ENCODE assay signal across 9 mouse cellular contexts in genomic region chr6:146795924-146796545, GRCm38 (mm10). TPM values are rescaled to one million over a fixed set of nuclear protein-coding genes. Genes with fewer than 3 reads are reported as not detected.
DNase-seq lines count a peak whose midpoint lies in the region; ATAC-seq and TF ChIP-seq lines count a peak whose summit lies in the region.
"Had no signal": no experiment of that assay in that cellular context is flagged by ENCODE, and none has a peak within 500 bp of the region (broad histone marks: within the 10 kb centered on the region; RNA-seq: fewer than 3 reads in every experiment).

Gene Arntl2, plus strand, starts transcription at chr6:146796055.

- H3K4me1 ChIP-seq in embryonic facial prominence, embryonic 14.5 days (ENCODE audit: control insufficient read depth, insufficient read depth, low read length): no peaks in the 10 kb centered on the region
- no peaks in the 10 kb centered on the region for H3K4me1 ChIP-seq in kidney, adult 2 months (ENCODE audit: control insufficient read depth, insufficient read depth, low read length)
- H3K4me1 ChIP-seq in limb, embryonic 11.5 days (ENCODE audit: control insufficient read depth, insufficient read depth, low read length): no peaks in the 10 kb centered on the region
- peaks cover 11% of the 10 kb centered on the region for H3K4me1 ChIP-seq in midbrain, embryonic 12.5 days

- H3K4me2 ChIP-seq in embryonic facial prominence, embryonic 14.5 days (ENCODE audit: low read depth, low read length): peak within 1 kb of the TSS; percentile 72
- peak within 1 kb of the TSS; percentile 67 for H3K4me2 ChIP-seq in limb, embryonic 11.5 days (ENCODE audit: low read depth, severe bottlenecking)
- peak within 1 kb of the TSS; percentile 69 for H3K4me2 ChIP-seq in midbrain, embryonic 12.5 days (replicated peaks)

- no peaks in the 10 kb centered on the region; the same call in 1 of the 2 replicates for H3K27me3 ChIP-seq in embryonic facial prominence, embryonic 14.5 days (replicated peaks; ENCODE audit: control insufficient read depth, insufficient read depth, low read length)
- H3K27me3 ChIP-seq in kidney, adult 2 months (replicated peaks; ENCODE audit: control insufficient read depth, insufficient read depth, low read length): no peaks in the 10 kb centered on the region
- H3K27me3 ChIP-seq in limb, embryonic 11.5 days (ENCODE audit: control insufficient read depth, insufficient read depth, low read length): no peaks in the 10 kb centered on the region; the same call in 1 of the 2 replicates
- peaks cover 40% of the 10 kb centered on the region for H3K27me3 ChIP-seq in midbrain, embryonic 12.5 days
- H3K27me3 ChIP-seq: CH12.LX had no signal

- no peak within 1 kb of the TSS for H3K27ac ChIP-seq in embryonic facial prominence, embryonic 14.5 days (replicated peaks; ENCODE audit: low read depth, low read length)
- H3K27ac ChIP-seq in kidney, adult 2 months (ENCODE audit: insufficient read depth, low read depth, low read length): no peak within 1 kb of the TSS
- H3K27ac ChIP-seq in limb, embryonic 11.5 days (replicated peaks; ENCODE audit: low read depth, low read length): no peak within 1 kb of the TSS
- no peak within 1 kb of the TSS for H3K27ac ChIP-seq in midbrain, embryonic 12.5 days (replicated peaks)

- peak within 1 kb of the TSS; percentile 66 for H3K9ac ChIP-seq in embryonic facial prominence, embryonic 14.5 days (ENCODE audit: low read depth, low read length)
- peak within 1 kb of the TSS; percentile 61 for H3K9ac ChIP-seq in limb, embryonic 11.5 days (ENCODE audit: low read length)
- peak within 1 kb of the TSS; percentile 39 for H3K9ac ChIP-seq in midbrain, embryonic 12.5 days (replicated peaks)

- peak; percentile 53 for DNase-seq in layer of hippocampus, adult 11-12 months (ENCODE audit: low spot score)
- DNase-seq in layer of hippocampus, adult 9-10 months (ENCODE audit: low spot score): no peak
- peak; percentile 93 for DNase-seq in embryonic facial prominence, embryonic 14.5 days (ENCODE audit: low spot score)
- peak; percentile 78 for DNase-seq in heart, adult 8-10 months (ENCODE audit: low spot score)
- DNase-seq in kidney, adult 2 months: peak; percentile 75
- peak; percentile 83 for DNase-seq in limb, embryonic 11.5 days (ENCODE audit: low spot score)
- DNase-seq in spleen, postnatal 36 days (ENCODE audit: low spot score in 2 of 2): peak; percentile 16 to 22

- no peak for TF ChIP-seq CTCF in kidney, adult 2 months (conservative IDR thresholded peaks at IDR 0.05; ENCODE audit: insufficient read depth, insufficient read length, low read depth, low read length)

- TF ChIP-seq POLR2A in kidney, adult 2 months (IDR thresholded peaks at IDR 0.05; ENCODE audit: low read depth, low read length): no peak

- no peaks in the 10 kb centered on the region for H3K36me3 ChIP-seq in embryonic facial prominence, embryonic 14.5 days (ENCODE audit: control insufficient read depth, insufficient read depth, low read length)
- H3K36me3 ChIP-seq in kidney, adult 2 months (ENCODE audit: control insufficient read depth, insufficient read depth, low read length): no peaks in the 10 kb centered on the region
- H3K36me3 ChIP-seq in limb, embryonic 11.5 days (ENCODE audit: control insufficient read depth, insufficient read depth, low read length): no peaks in the 10 kb centered on the region
- no peaks in the 10 kb centered on the region for H3K36me3 ChIP-seq in midbrain, embryonic 12.5 days

- peak within 1 kb of the TSS; percentile 50 for H3K4me3 ChIP-seq in embryonic facial prominence, embryonic 14.5 days (ENCODE audit: low read depth, low read length)
- peak within 1 kb of the TSS; percentile 51 for H3K4me3 ChIP-seq in kidney, adult 2 months (ENCODE audit: insufficient read depth, low read depth, low read length)
- peak within 1 kb of the TSS; percentile 48 for H3K4me3 ChIP-seq in limb, embryonic 11.5 days (ENCODE audit: low read depth, low read length)
- peak within 1 kb of the TSS; percentile 42 for H3K4me3 ChIP-seq in midbrain, embryonic 12.5 days

- 2% methylated on average over 28 of the region's 36 CpGs for WGBS in embryonic facial prominence, embryonic 14.5 days
- 3% methylated on average over 36 of the region's 36 CpGs for WGBS in kidney, adult 2 months
- under 1% methylated on average over 36 of the region's 36 CpGs for whole genome bisulfite sequencing in limb, embryonic 11.5 days
- whole genome bisulfite sequencing in midbrain, embryonic 12.5 days: 1% methylated on average over 36 of the region's 36 CpGs

- ATAC-seq in embryonic facial prominence, embryonic 14.5 days (ENCODE audit: low read depth): peak; percentile 99
- peak; percentile 96 for ATAC-seq in limb, embryonic 11.5 days (ENCODE audit: insufficient number of reproducible peaks, low FRiP score, low TSS enrichment, low read depth)
- peak; percentile 95 for ATAC-seq in midbrain, embryonic 12.5 days (ENCODE audit: low FRiP score, low read depth)

- no peaks in the 10 kb centered on the region for H3K9me3 ChIP-seq in embryonic facial prominence, embryonic 14.5 days (ENCODE audit: control insufficient read depth, low read length)
- no peaks in the 10 kb centered on the region for H3K9me3 ChIP-seq in limb, embryonic 11.5 days (ENCODE audit: control insufficient read depth, low read length)
- H3K9me3 ChIP-seq in midbrain, embryonic 12.5 days: no peaks in the 10 kb centered on the region

RNA-seq across cellular contexts. Expression of gene Arntl2, which starts in this region (rescaled TPM):
- polyA plus RNA-seq in embryonic facial prominence, embryonic 14.5 days (2014; fragmentation: Nextera tagmentation; extraction: Ambion mirVana): 2.6 and 4.1 TPM in 2 replicates
- total RNA-seq in heart, adult 8-10 months (2022): 1 to 10 TPM in 3 of 4 experiments, under 1 TPM in 1; 0.55 to 1.7 (median 1.5) TPM
- polyA plus RNA-seq in kidney, adult 2 months (2012; rRNA removed): 3.3 and 4.1 TPM in 2 replicates
- 2.4 and 3.1 TPM in 2 replicates for polyA plus RNA-seq in limb, embryonic 11.5 days (2014; fragmentation: Nextera tagmentation; extraction: Ambion mirVana)
- polyA plus RNA-seq in midbrain, embryonic 12.5 days (2016; fragmentation: Nextera tagmentation; extraction: Ambion mirVana): 1.3 and 2.4 TPM in 2 replicates
- total RNA-seq: CH12.LX had no signal
